Mouse (Mus musculus) brain, adult 2 months (tissue): Measurements from ENCODE around the gene Prpf19.

Experiments
- DNase-seq: peaks from one replicate; pipeline ENCODE4 v3.0.0; 2011; ENCODE audit warnings: low read depth, low spot score

The Prpf19 gene

GRCm38 (mm10) chr19:10937110-10937563 is 42.1 kb downstream of the Prpf19 start, which contains the start of gene Ptgdr2:
Gene Ptgdr2, plus strand, starts transcription at chr19:10937160.
- no peak for DNase-seq

GRCm38 (mm10) chr19:10938771-10939170 is 43.7 kb downstream of the Prpf19 start:
- DNase-seq = no peak

- peak; percentile 89 for DNase-seq
Observed at GRCm38 (mm10) chr19:10940097-10940800, 45.2 kb downstream of the Prpf19 start.

GRCm38 (mm10) chr19:10940801-10941457 is 45.9 kb downstream of the Prpf19 start:
- peak; percentile 48 for DNase-seq

GRCm38 (mm10) chr19:10943955-10944354 is 48.9 kb downstream of the Prpf19 start:
- DNase-seq = no peak

GRCm38 (mm10) chr19:10946506-10946905 is 51.5 kb downstream of the Prpf19 start:
- DNase-seq = peak; percentile 29

GRCm38 (mm10) chr19:10947219-10947618 is 52.2 kb downstream of the Prpf19 start:
- DNase-seq = no peak

GRCm38 (mm10) chr19:10948416-10948815 is 53.4 kb downstream of the Prpf19 start:
- DNase-seq = no peak

GRCm38 (mm10) chr19:10949112-10949511 is 54.1 kb downstream of the Prpf19 start, which contains the start of gene Ccdc86:
Gene Ccdc86, minus strand, starts transcription at chr19:10949266.
- DNase-seq = peak; percentile 100

- DNase-seq = no peak
Observed at GRCm38 (mm10) chr19:10949558-10949957, 54.5 kb downstream of the Prpf19 start.

- DNase-seq = peak; percentile 77
Observed at GRCm38 (mm10) chr19:10952021-10952939, 57.2 kb downstream of the Prpf19 start.
